Mouse (Mus musculus): ENCODE measurements around the gene Hspa2.
"Not testable (repeated sequence)": the region's sequence is repeated elsewhere in the genome, so short reads cannot be mapped to it uniquely, and the experiment has no call there.

Hspa2 gene

GRCm38 (mm10) chr12:76435549-76435948 lies 31.6 kb downstream of the Hspa2 start:
- DNase-seq = no peak

DNA sequence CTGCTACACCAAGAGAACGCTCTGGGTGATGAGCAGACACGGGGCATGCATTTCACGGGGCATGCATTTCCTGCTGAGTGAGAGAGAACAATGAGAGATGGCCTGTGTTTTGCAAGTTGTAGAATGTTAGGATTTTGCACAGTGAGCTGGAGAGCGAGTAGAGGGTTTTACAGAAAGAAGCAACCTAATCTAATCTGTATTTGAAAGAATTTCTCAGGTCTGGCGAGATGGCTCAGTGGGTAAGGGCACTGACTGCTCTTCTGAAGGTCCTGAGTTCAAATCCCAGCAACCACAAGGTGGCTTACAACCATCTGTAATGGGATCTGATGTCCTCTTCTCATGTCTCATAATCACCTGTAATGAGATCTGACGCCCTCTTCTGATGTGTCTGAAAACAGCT lies 39.5 kb downstream of the Hspa2 start:
- not testable (repeated sequence) for DNase-seq

DNA sequence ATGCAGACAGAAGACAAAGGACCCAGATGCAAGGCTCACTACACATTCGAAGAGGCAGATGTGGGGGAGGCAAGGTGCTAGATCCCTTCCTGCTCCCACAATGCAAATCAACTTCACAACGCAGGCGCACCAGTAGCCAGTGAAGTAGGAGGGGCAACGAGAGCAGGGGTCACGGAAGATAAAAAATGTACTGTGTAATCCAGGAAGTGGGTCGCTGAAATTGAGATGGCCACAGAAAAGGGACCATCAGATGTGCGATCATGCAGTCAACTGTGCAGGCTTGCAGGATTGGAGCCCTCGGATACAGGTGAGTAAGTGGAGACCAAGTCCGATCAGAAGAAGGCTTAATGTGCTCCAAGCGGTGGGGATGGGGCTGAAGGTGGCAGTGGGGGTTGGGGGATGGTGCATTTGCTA lies 40.4 kb downstream of the Hspa2 start:
- DNase-seq = no peak

- no peak for DNase-seq
Observed at GRCm38 (mm10) chr12:76444862-76445261, 40.9 kb downstream of the Hspa2 start.

- DNase-seq = no peak
Observed at GRCm38 (mm10) chr12:76446201-76446600, 42.2 kb downstream of the Hspa2 start.

GRCm38 (mm10) chr12:76448127-76448526 lies 44.2 kb downstream of the Hspa2 start:
- no peak for DNase-seq

DNA sequence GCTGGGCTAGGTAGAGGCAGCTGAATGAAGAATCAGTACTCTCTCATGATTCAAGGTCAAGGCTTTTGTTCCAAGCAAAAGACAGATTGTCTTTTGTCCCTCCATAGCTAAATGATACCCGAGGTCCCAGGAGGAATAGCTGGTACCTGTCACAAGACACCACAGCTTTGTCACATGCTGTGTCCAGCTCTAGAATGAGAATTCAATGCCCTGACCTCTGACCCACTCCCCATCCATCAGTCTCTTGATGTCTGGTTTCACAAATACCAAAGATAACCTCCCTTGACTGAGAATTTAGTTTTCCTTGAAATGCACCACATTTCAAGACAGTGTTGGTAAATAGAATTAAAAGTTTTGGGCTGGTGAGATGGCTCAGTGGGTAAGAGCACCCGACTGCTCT lies 48.2 kb downstream of the Hspa2 start:
- no peak for DNase-seq
